Mouse (Mus musculus) heart, embryonic 14.5 days (tissue): Measurements from ENCODE around the gene Tcap. TPM values are rescaled to one million over a fixed set of nuclear protein-coding genes. Genes with fewer than 3 reads are reported as not detected.

ENCODE experiments used
- ATAC-seq: fragments of 200-750 bp; cut with Nextera tagmentation; 2 replicates; pipeline ENCODE4 v1.8.0; 2017; ENCODE audit warnings: low read depth, moderate TSS enrichment; ENCODE audit not compliant: insufficient number of reproducible peaks, insufficient read depth, low FRiP score
- H3K27ac ChIP-seq, 2 experiments: fragments of 200-500 bp in 1 of 2; fragments of 300-500 bp in 1 of 2; sonication (generic) in 1 of 2; replicated peaks in 1 of 2; 2 replicates each; pipeline ENCODE4 v1.5.1; 2012 to 2014; ENCODE audit warnings: low read depth in 2 of 2, low read length in 2 of 2, control low read depth in 1 of 2, mild to moderate bottlenecking in 1 of 2, mixed read lengths in 1 of 2; ENCODE audit not compliant: control insufficient read depth in 1 of 2, insufficient read depth in 1 of 2
- H3K27me3 ChIP-seq: fragments of 300-500 bp; sonication (generic); 2 replicates; pipeline ENCODE4 v1.6.1; 2014; ENCODE audit warnings: mild to moderate bottlenecking, low read length, control low read depth; ENCODE audit not compliant: control insufficient read depth, insufficient read depth
- H3K36me3 ChIP-seq: fragments of 300-500 bp; sonication (generic); 2 replicates; pipeline ENCODE4 v1.6.1; 2014; ENCODE audit warnings: mild to moderate bottlenecking, control low read depth, low read length, mixed read lengths; ENCODE audit not compliant: control insufficient read depth, insufficient read depth
- H3K4me1 ChIP-seq, 2 experiments: fragments of 200-500 bp in 1 of 2; fragments of 300-500 bp in 1 of 2; sonication (generic) in 1 of 2; 2 replicates each; pipeline ENCODE4 v1.6.1; 2012 to 2014; ENCODE audit warnings: low read length in 2 of 2, control low read depth in 1 of 2, mixed read lengths in 1 of 2; ENCODE audit not compliant: control insufficient read depth in 2 of 2, insufficient read depth in 2 of 2
- H3K4me2 ChIP-seq: fragments of 300-500 bp; sonication (generic); 2 replicates; pipeline ENCODE4 v1.6.1; 2014; ENCODE audit warnings: mild to moderate bottlenecking, low read length
- H3K4me3 ChIP-seq, 2 experiments: fragments of 200-500 bp in 1 of 2; fragments of 300-500 bp in 1 of 2; sonication (generic) in 1 of 2; 2 replicates each; pipeline ENCODE4 v1.5.1; 2012 to 2014; ENCODE audit warnings: low read length in 2 of 2, mild to moderate bottlenecking in 2 of 2, control low read depth in 1 of 2, low read depth in 1 of 2, moderate library complexity in 1 of 2; ENCODE audit not compliant: control insufficient read depth in 1 of 2, insufficient read depth in 1 of 2
- H3K9ac ChIP-seq: fragments of 300-500 bp; sonication (generic); 2 replicates; pipeline ENCODE4 v1.6.1; 2014; ENCODE audit warnings: mild to moderate bottlenecking, low read length
- H3K9me3 ChIP-seq: fragments of 300-500 bp; sonication (generic); 2 replicates; pipeline ENCODE4 v1.6.1; 2016; ENCODE audit warnings: low read length, control low read depth; ENCODE audit not compliant: control insufficient read depth
- WGBS: fragments of 180-500 bp; shearing (Covaris S2); extraction: QIAGEN DNeasy Blood & Tissue Kit; methylation state at CpG from one replicate; pipeline ENCODE4 v1.1.7; 2014; 5-methylcytosine and 5-hydroxymethylcytosine counted together
- polyA plus RNA-seq: library from polyadenylated mRNA; unstranded; fragments of >200 nt; fragmentation: Nextera tagmentation; extraction: Ambion mirVana; gene quantifications from 2 replicates; pipeline ENCODE4 v1.2.1, GENCODE M21; 2014

The Tcap gene
- polyA plus RNA-seq, 1 experiment from 2014 or later, result 178 TPM

DNA sequence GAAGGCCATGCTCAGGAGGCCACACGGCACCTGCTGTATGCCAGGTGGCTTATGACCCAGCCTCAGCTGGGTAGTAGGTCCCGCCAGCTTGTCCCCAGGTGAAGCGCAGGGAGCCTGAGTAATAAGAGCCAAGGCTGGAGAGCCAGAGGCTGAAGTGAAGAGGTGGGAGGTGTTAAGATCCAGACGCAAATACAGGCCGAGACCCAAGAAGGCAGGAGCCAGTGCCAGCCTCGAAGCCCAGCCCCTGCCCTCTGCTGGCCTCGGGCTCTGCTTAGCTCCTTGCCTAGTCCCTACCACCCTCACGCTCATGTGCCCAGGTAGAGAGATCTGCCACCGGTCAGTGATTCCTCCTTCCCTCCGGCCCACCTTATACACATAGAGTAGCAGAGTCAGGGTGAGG, 4.7 kb downstream of the Tcap start:
- Histone ChIP-seq H3K4me1 (peaks cover 57 to 84% of the 10 kb centered on the region in 2 experiments), H3K4me2 (no peak overlapping the region), H3K27me3 (peaks cover 12% of the 10 kb centered on the region; the same call in 1 of the 2 replicates), H3K9me3 (no peaks in the 10 kb centered on the region), H3K27ac (no peak overlapping the region), H3K9ac (no peak overlapping the region), H3K4me3 (no peak overlapping the region), H3K36me3 (no peaks in the 10 kb centered on the region)
- ATAC-seq, result no peak
- 71% methylated on average over 10 of the region's 10 CpGs for WGBS

- ATAC-seq, result no peak
- H3K9me3 ChIP-seq, result no peaks in the 10 kb centered on the region
- peak overlapping the region; percentile 40; the same call in 1 of the 2 replicates for H3K9ac ChIP-seq
- 18% methylated on average over 9 of the region's 9 CpGs for WGBS
- H3K36me3 ChIP-seq, result no peaks in the 10 kb centered on the region
- peaks cover 62 to 88% of the 10 kb centered on the region in 2 experiments for H3K4me1 ChIP-seq
- no peak overlapping the region for H3K4me2 ChIP-seq
- no peak overlapping the region for H3K4me3 ChIP-seq
- peaks cover 12% of the 10 kb centered on the region; the same call in 1 of the 2 replicates for H3K27me3 ChIP-seq
- H3K27ac ChIP-seq, result no peak overlapping the region
Observed at GRCm38 (mm10) chr11:98389221-98389780, 5.7 kb downstream of the Tcap start.

DNA sequence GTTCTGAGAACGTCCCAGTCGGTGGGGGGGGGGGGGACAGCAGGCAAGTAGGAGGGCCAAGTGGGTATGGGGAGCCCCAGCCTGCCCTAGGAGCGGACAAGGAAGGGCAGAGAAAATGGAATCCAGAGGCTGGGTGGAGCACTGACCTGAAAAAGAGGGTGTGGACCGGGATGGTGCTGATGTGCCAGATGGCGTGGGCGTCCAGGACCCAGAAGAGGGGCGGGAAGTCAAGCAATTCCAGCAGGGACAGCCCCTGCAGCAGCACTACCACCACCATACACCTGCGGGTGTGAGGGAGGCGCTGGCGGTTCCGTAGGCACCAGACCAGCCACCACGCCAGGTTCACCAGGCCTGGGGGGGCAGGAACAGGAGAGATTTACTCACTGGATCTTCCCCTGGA, 6.5 kb downstream of the Tcap start:
- WGBS, result 76% methylated on average over 12 of the region's 12 CpGs
- no peak overlapping the region for H3K27ac ChIP-seq
- peaks cover 12% of the 10 kb centered on the region; the same call in 1 of the 2 replicates for H3K27me3 ChIP-seq
- ATAC-seq, result no peak
- no peaks in the 10 kb centered on the region for H3K9me3 ChIP-seq
- H3K4me1 ChIP-seq, result peaks cover 60 to 85% of the 10 kb centered on the region in 2 experiments
- no peak overlapping the region for H3K4me3 ChIP-seq
- 0 out of 2 replicates have a peak overlapping the region, but pooled peaks have one; percentile 21 for H3K9ac ChIP-seq
- H3K36me3 ChIP-seq, result no peaks in the 10 kb centered on the region
- H3K4me2 ChIP-seq, result no peak overlapping the region

DNA sequence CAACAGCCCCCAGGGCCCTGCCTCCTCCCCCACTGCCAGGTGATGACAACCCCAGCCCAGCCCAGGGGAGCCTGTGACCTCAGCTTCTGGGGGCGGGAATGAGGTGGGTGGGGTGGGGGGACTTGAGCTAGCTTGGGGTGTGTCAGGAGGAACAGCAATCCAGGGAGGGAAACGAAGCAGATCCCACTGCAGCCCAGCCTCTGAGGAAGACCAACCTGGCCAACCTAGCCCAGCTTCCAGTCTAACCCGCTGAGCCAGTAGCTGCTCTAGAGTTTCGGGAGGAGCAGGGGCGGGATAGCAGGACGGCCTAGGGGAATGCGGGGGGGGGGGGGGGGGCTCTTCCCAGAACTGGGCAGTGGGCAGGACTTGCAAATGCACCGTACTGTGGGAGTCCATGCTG, 8.4 kb downstream of the Tcap start:
- Histone ChIP-seq H3K4me1 (peaks cover 56 to 73% of the 10 kb centered on the region in 2 experiments), H3K9ac (peak overlapping the region; percentile 64; the same call in 1 of the 2 replicates), H3K27me3 (peaks cover 9% of the 10 kb centered on the region; the same call in 1 of the 2 replicates), H3K4me3 (no peak overlapping the region), H3K9me3 (no peaks in the 10 kb centered on the region), H3K36me3 (no peaks in the 10 kb centered on the region), H3K4me2 (peak overlapping the region; percentile 41; the same call in 1 of the 2 replicates), H3K27ac (peak overlapping the region; percentile 88 to 99)
- 8% methylated on average over 7 of the region's 8 CpGs for WGBS
- no peak for ATAC-seq

- no peaks in the 10 kb centered on the region for H3K9me3 ChIP-seq
- H3K27me3 ChIP-seq, result peaks cover 3% of the 10 kb centered on the region; the same call in 1 of the 2 replicates
- H3K4me2 ChIP-seq, result peak overlapping the region; percentile 41
- H3K4me1 ChIP-seq, result peaks cover 54 to 68% of the 10 kb centered on the region in 2 experiments
- peak overlapping the region; percentile 88 to 99 for H3K27ac ChIP-seq
- H3K4me3 ChIP-seq, result no peak overlapping the region
- 20% methylated on average over 4 of the region's 4 CpGs for WGBS
- peaks cover 6% of the 10 kb centered on the region for H3K36me3 ChIP-seq
- no peak for ATAC-seq
- H3K9ac ChIP-seq, result peak overlapping the region; percentile 64
Observed at GRCm38 (mm10) chr11:98392645-98393044, 9.0 kb downstream of the Tcap start.

GRCm38 (mm10) chr11:98393317-98393716, 9.7 kb downstream of the Tcap start:
- H3K9me3 ChIP-seq, result no peaks in the 10 kb centered on the region
- peak overlapping the region; percentile 64 for H3K9ac ChIP-seq
- peaks cover 51 to 62% of the 10 kb centered on the region in 2 experiments for H3K4me1 ChIP-seq
- ATAC-seq, result peak; percentile 66
- H3K27ac ChIP-seq, result peak overlapping the region; percentile 98 to 99
- H3K4me2 ChIP-seq, result peak overlapping the region; percentile 41
- no peak overlapping the region for H3K4me3 ChIP-seq
- 8% methylated on average over 6 of the region's 6 CpGs for WGBS
- H3K36me3 ChIP-seq, result peaks cover 11% of the 10 kb centered on the region
- no peaks in the 10 kb centered on the region for H3K27me3 ChIP-seq

GRCm38 (mm10) chr11:98394301-98394700, 10.7 kb downstream of the Tcap start:
- Histone ChIP-seq H3K4me2 (peak overlapping the region; percentile 41), H3K27ac (peak overlapping the region; percentile 98 to 99), H3K9me3 (no peaks in the 10 kb centered on the region), H3K4me1 (peaks cover 43 to 52% of the 10 kb centered on the region in 2 experiments), H3K27me3 (no peaks in the 10 kb centered on the region), H3K36me3 (peaks cover 12% of the 10 kb centered on the region), H3K4me3 (no peak overlapping the region; a peak in 1 of 4 replicates), H3K9ac (peak overlapping the region; percentile 64; the same call in 1 of the 2 replicates)
- peak; percentile 57 for ATAC-seq
- WGBS, result 9% methylated on average over 6 of the region's 6 CpGs
